Mouse (Mus musculus): ENCODE results near the gene Rnf169.
"Not testable (repeated sequence)": the region's sequence is repeated elsewhere in the genome, so short reads cannot be mapped to it uniquely, and the experiment has no call there.

The Rnf169 gene

GRCm38 (mm10) chr7:99946356-99946755 lies 33.9 kb downstream of the Rnf169 start:
- no peak for DNase-seq (ENCODE audit: low read depth, low spot score)

- no peak for DNase-seq (ENCODE audit: low read depth, low spot score)
These were observed 34.3 kb downstream of the Rnf169 start for GRCm38 (mm10) chr7:99945939-99946338.

- not testable (repeated sequence) for DNase-seq (ENCODE audit: low read depth, low spot score)
These were observed 35.2 kb downstream of the Rnf169 start for GRCm38 (mm10) chr7:99945012-99945411.

GRCm38 (mm10) chr7:99944520-99944919 lies 35.7 kb downstream of the Rnf169 start:
- no peak for DNase-seq (ENCODE audit: low read depth, low spot score)

GRCm38 (mm10) chr7:99940669-99941068 lies 39.6 kb downstream of the Rnf169 start:
- DNase-seq (ENCODE audit: low read depth, low spot score), result no peak

- peak; percentile 28 for DNase-seq (ENCODE audit: low read depth, low spot score)
These were observed 44.5 kb downstream of the Rnf169 start for GRCm38 (mm10) chr7:99935758-99936157.

- DNase-seq (ENCODE audit: low read depth, low spot score), result peak; percentile 66
These were observed 53.1 kb downstream of the Rnf169 start for GRCm38 (mm10) chr7:99926916-99927714.

- no peak for DNase-seq (ENCODE audit: low read depth, low spot score)
These were observed 59.8 kb downstream of the Rnf169 start for GRCm38 (mm10) chr7:99920416-99920815.

GRCm38 (mm10) chr7:99919971-99920370 lies 60.3 kb downstream of the Rnf169 start:
- no peak for DNase-seq (ENCODE audit: low read depth, low spot score)

- DNase-seq (ENCODE audit: low read depth, low spot score), result no peak
These were observed 61.1 kb downstream of the Rnf169 start for GRCm38 (mm10) chr7:99919164-99919563.

GRCm38 (mm10) chr7:99917320-99917844 lies 62.9 kb downstream of the Rnf169 start:
- no peak for DNase-seq (ENCODE audit: low read depth, low spot score)

- peak; percentile 16 for DNase-seq (ENCODE audit: low read depth, low spot score)
These were observed 63.4 kb downstream of the Rnf169 start for GRCm38 (mm10) chr7:99916741-99917319.

GRCm38 (mm10) chr7:99915511-99915910 lies 64.7 kb downstream of the Rnf169 start:
- no peak for DNase-seq (ENCODE audit: low read depth, low spot score)

- no peak for DNase-seq (ENCODE audit: low read depth, low spot score)
These were observed 65.9 kb downstream of the Rnf169 start for GRCm38 (mm10) chr7:99914316-99914715.

- no peak for DNase-seq (ENCODE audit: low read depth, low spot score)
These were observed 69.2 kb downstream of the Rnf169 start for GRCm38 (mm10) chr7:99911038-99911437.

GRCm38 (mm10) chr7:99907463-99907862 lies 72.8 kb downstream of the Rnf169 start:
- no peak for DNase-seq (ENCODE audit: low read depth, low spot score)

- DNase-seq (ENCODE audit: low read depth, low spot score), result no peak
These were observed 73.9 kb downstream of the Rnf169 start for GRCm38 (mm10) chr7:99906346-99906745.

GRCm38 (mm10) chr7:99904421-99905005 lies 75.7 kb downstream of the Rnf169 start:
- DNase-seq (ENCODE audit: low read depth, low spot score), result no peak

GRCm38 (mm10) chr7:99902918-99903665 lies 77.2 kb downstream of the Rnf169 start:
- DNase-seq (ENCODE audit: low read depth, low spot score), result no peak

- DNase-seq (ENCODE audit: low read depth, low spot score), result no peak
These were observed 78.0 kb downstream of the Rnf169 start for GRCm38 (mm10) chr7:99902208-99902607.

- DNase-seq (ENCODE audit: low read depth, low spot score), result no peak
These were observed 83.3 kb downstream of the Rnf169 start for GRCm38 (mm10) chr7:99896905-99897304.

GRCm38 (mm10) chr7:99894478-99894877 lies 85.8 kb downstream of the Rnf169 start:
- DNase-seq (ENCODE audit: low read depth, low spot score), result no peak

All from A20 (cell line).